Mouse (Mus musculus): Measurements from ENCODE around the gene Cradd.
A peak's percentile ranks its signal among the peaks of the same experiment; 100 is the strongest.

Cradd gene

GRCm38 (mm10) chr10:95154675-95155074 is 169.3 kb downstream of the Cradd start:
- no peak for DNase-seq (ENCODE audit: low read depth)

GRCm38 (mm10) chr10:95153224-95153623 is 170.7 kb downstream of the Cradd start:
- DNase-seq (ENCODE audit: low read depth) = no peak

- no peak for DNase-seq (ENCODE audit: low read depth)
Observed at GRCm38 (mm10) chr10:95152503-95152989, 171.4 kb downstream of the Cradd start.

GRCm38 (mm10) chr10:95151012-95151768 is 172.7 kb downstream of the Cradd start:
- peak; percentile 59 for DNase-seq (ENCODE audit: low read depth)

DNA sequence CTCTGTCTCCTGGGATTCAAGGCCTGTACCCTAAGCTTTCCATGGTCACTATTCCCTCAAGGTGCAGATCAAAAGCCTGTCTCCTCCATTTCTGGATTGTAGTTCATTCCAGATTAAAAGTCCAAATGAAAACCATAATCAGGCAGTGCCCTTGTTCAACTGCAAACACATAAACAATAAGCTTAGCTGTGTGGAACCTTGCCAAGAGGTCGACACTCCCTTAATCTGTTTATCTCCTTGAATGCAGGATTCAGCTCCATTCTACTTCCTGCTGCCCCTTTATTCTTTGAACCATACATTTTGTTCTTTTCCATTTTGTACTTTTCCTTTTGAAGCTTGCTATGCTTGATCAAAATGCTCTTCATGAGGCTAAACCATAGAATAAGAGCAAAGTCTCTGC is 174.3 kb downstream of the Cradd start:
- DNase-seq (ENCODE audit: low read depth) = no peak

DNA sequence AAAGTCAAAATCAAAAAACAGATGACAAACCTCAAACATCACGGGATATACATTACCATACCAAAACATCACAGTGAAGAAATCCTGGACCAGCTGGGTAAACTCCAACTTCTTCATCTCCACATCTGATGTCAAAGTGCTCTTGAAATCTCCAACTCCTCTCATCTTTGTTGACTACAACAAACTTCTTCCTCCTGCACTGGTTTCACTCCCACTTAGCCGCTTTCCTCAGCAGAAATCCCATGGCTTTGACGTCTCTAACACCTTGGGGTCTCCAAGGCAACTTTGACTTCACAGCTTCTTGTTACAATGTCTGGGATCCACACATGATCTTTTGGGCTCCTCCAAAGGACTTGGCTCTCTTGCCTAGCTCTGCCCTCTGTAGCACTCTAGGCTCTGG is 175.3 kb downstream of the Cradd start:
- no peak for DNase-seq (ENCODE audit: low read depth)

DNA sequence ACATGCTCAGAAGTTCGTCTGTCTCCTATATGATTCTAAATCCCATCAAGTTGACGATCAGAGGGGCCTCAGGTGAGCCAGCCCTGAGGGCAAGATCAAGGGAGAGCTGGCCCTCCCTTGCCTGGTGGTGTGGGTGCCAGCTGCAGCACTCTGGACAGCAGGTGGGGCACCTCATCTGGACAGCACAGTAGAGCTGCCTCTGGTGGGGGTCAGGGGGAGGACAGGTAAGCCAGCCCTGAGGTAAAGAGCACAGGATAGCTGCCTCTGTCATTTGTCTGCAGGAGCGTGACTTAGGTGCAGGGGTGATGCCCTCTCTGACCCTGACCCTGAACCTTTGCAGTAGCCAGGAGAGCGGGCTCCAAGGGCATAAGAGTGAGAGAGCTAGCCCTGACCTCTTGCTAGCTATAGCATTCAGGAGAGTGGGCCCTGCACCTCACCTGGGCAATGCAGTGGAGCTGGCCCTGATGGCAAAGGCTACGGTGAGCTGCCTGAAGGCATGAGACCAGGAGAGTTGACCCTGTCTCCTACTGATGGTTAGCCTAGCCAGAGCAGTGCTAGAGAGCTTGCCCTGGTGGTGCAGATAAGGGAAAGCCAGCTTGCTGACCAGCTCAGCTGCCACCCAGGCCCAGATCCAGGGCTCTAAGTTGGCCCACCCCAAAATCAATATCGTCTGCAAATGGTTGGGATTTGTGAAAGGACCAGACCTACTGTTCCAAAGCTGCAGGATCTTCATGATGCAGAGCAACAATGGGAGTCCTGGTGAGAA is 176.6 kb downstream of the Cradd start:
- no peak for DNase-seq (ENCODE audit: low read depth)

- no peak for DNase-seq (ENCODE audit: low read depth)
Observed at GRCm38 (mm10) chr10:95146491-95146890, 177.4 kb downstream of the Cradd start.

DNA sequence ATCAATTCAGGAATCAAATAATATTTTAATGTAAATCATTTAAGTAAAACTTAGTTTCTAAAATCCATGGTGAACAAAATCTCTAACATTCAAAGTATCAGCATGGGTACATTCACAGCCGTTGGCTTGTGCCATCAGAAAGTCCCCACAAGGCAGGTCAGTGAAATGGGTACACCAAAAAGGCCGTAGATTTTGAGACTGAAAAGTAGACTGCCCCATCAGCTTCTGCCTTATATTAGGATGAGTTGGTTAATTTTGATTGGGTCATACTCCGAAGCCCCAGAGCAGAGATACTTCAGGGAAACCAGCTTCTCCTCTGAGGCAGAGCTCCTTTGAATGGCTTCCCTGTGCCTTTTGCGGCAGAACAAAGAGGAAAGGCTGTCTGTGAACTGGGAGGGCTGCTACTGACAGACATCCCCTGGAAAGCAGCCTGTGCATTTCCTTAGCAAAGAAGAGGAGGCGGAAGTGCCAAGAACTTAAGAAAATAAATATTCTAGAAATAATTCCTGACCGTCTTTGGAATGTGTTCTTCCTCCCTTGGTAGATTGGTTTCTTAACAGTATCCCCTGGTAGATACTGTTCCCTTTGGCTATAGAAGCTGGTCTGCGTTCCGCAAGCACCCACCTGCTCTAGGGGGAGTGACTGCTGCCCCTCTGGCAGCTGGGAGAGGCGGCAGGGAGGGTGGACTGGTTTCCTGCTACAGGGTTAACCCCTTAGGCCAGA is 178.6 kb downstream of the Cradd start:
- DNase-seq (ENCODE audit: low read depth) = no peak

DNA sequence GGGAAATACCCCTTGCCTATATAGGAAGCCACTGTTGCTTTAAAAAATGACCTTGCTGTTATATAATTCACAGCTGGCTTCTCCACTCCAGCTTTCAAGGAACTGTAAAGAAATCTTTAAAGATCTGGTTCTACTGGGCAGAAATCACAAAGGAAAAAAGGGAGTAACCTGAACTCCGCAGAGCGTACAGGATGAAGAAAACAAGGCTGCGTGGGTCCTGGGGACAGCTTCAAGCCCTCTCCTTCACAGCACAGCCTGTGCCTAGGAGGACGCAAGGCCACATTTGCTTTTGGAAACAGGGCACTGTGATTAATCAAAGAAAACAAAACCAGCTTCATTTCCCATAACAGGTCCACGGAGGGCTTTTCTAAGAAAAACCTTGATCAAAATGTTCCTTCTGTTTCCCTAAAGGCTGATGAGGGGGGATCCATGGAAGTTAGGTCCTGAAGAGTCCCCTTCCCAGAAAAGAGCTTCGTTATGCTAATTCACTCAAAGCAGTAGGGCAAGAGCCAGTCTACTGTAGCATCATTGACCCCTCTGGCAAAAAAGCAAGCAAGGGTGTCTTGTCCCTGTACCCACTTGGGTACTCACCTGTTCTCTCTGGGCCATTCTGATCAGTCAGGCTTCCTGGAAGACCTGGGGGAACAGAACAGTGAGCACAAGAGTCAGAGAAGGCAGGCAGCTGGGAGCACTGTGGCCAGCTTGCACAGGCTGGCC is 179.4 kb downstream of the Cradd start:
- DNase-seq (ENCODE audit: low read depth) = no peak

DNA sequence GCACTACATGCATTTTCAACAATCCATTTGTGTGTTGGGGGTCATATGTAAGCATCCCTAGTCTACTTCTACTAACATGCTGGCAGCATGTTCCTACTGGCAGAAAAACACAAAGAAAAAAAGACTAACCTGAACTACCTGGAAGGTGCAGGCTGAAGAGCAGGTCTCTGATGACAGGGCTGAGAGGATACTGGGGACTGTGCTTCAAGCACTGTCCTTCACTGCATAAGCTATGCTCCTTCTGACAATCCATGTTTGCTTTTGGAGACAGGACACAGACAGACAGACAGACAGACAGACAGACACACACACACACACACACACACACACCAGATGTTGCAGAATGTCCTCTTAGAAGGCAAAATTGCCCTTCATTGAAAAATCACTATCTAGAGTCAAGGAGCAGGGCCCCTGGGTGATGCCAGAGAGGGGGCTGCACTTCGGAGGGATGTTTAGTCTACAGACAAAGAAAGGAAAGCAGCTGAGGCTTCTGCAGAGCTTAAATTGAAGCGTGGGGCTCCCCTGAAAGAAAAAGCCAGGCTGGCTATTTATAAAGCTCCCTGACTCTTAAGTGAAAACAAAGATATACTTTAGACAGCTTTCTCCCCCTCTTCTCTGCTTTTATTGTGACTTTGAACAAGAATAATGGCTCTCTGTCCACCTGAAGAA is 180.4 kb downstream of the Cradd start:
- no peak for DNase-seq (ENCODE audit: low read depth)

DNA sequence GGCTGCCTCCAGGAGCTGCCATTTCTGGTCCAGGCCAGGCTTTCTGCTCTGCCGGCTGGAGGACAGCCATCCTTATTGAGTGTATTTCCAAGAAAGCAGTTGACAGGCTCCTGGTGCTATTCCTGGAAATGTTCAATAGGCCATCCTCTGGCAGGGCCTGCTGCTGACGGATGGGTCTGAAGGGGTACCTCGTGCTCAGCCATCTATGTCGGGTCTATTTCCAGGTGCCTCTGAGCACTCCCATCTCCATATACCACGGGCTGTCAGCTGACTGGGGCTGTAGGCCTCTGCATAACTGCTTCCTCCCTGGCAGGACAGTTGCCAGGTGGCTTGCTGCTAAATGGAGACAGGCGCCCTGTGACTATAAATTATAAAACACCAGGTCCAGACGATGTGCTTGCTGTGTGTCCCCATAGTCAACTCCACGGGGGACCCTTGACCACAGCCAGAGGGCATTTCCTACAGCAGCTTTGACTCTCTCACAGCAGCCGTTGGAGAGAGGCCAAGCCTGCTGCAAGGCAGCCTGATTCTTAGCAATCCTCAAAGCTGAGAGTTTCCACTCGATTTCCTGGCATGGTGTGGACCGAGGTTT is 181.0 kb downstream of the Cradd start:
- no peak for DNase-seq (ENCODE audit: low read depth)

GRCm38 (mm10) chr10:95141075-95141474 is 182.9 kb downstream of the Cradd start:
- DNase-seq (ENCODE audit: low read depth) = no peak

DNA sequence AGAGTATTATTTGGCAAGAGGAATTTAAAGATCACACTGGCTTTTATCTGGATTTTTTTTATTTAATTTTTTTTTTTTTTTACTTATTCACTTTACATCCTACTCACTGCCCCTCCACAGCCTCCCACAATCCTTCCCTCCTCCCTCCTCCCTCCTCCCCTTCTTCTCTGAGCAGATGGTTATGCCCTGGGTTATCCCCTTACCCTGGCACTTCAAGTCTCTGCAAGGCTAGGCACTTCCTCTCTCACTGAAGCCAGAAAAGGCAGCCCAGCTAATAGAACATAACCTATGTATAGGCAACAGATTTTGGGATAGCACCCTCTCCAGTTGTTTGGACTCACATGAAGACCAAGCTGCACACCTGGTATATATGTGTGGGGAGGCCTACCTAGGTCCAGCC is 183.7 kb downstream of the Cradd start:
- no peak for DNase-seq (ENCODE audit: low read depth)

- DNase-seq (ENCODE audit: low read depth) = no peak
Observed at GRCm38 (mm10) chr10:95139645-95140044, 184.3 kb downstream of the Cradd start.

DNA sequence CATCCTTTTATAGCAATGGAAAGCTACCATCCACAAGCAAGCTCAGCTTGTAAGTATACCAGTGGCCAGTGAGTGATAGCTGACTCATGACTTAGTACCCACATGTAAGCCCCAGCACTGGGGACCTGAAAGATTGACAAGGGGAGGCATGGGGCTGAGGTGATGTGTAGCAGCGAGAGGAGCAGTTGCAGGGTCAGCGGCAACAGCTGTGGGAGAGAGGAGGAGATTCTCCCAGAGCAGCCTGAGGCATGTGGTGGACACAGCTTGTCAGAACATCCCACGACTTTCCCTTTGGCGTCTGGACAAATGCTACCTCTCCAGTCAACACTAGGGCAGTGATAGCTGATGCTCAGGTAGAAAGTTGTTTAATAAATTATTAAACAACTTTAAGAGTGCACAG is 190.9 kb downstream of the Cradd start:
- DNase-seq (ENCODE audit: low read depth) = no peak

Data from 416B (cell line).